Mouse (Mus musculus): ENCODE measurements at regions not wholly inside any gene's neighbourhood (a gene's known extent, or its start where the extent isn't known, plus 50 kb on each side); places are given as distances from the start of the nearest gene placed in this dataset.

DNA sequence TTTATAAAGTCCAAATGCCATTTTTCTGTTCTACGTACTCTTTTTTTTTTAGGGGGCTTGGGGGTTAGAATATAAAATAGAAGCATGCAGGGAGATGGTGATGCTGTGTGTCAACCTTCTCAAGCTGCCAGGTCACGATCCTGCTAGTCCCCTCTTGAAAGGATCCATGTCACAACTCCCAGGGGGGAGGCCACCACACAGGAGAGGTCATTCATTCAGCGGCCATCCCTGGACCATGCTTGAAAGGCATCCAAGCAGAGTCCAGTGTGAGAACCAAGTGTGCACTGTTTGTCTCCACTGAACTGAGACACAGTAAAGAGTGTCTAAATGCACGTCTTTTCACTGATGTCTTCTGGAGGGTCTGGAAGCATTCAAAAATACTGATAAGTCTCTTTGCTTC is 119.8 kb upstream of the N6amt1 start:
- DNase-seq (ENCODE audit: low spot score) = no peak

GRCm38 (mm10) chr16:87225595-87225994 is 128.4 kb upstream of the N6amt1 start:
- DNase-seq (ENCODE audit: low spot score) = no peak

- DNase-seq (ENCODE audit: low spot score) = no peak
Observed at GRCm38 (mm10) chr16:87225085-87225484, 128.9 kb upstream of the N6amt1 start.

GRCm38 (mm10) chr16:87224024-87224423 is 130.0 kb upstream of the N6amt1 start:
- DNase-seq (ENCODE audit: low spot score) = no peak

DNA sequence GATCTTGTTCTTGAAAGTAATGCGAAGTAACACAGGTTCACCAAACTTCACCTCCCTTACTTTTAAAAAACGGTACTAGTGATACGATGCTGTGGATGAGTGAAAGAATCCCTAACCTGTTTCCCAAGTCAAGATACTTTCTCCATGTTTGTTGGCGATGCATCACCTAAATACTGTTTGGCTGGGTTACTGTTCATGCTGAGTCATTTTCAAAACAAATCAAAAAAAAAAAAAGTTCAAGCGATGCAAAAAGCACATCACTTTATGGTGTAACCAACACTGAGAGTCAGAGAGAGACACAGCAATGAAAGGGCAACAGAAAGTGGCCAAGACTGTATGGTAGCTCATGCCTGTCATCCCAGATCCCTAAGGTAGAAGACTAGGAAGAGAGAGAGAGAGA is 133.4 kb upstream of the N6amt1 start:
- DNase-seq (ENCODE audit: low spot score) = no peak

DNA sequence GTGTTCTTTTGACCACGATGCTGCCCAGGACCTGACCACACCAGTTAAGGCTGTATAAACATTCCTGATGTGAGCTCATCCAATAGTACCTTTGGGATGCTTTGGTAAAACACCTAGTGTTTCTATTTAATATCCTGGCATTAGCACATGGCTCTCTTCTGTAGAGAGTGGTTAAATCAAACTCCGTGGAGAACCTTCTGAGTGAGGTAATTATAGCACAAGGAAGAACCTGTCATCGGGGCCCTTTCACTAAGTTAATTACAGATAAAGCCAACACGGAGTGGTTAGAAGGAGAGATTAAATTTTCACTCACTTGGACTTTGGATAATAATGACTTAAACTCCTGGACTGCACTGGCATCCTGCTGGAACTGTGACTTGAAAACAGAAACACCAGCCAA is 133.8 kb upstream of the N6amt1 start:
- DNase-seq (ENCODE audit: low spot score) = no peak

DNA sequence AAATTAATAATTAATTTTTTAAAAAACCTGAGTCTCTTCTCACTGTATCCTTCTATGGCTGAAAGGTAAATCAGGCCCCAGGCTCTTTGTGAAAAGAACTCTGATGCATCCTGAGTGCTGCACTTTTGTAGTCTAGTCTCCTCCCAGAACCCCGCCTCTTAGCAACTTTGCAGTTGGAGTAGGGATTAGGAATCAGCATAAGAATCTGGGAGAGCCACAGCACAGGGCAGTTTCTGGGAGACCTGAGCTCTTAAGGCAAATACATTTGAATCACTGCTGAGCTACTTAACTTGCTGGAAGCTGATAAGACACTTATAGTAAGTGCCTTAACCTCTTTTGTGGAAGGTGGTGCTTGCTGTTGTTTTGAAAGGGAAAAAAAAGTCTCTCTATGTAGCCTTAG is 146.1 kb upstream of the N6amt1 start:
- DNase-seq (ENCODE audit: low spot score) = no peak

DNA sequence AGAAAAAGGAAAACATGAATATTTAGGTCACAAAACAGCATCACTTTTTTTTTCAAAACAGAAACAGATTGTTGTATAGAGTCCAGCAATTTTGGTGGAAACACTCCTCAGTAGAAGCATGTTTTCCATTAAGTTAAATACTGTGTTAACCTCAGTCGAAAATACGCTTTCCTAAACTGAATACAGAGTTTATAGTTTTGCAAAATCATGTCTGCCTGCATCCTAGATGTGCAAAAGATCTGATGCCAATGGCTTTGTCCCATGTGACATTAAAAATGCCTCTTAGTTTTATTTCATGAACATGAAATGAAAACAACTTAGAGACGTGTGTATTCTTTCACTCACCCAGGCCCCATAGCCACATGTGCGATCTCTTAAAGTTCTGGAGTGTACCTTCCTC is 163.5 kb upstream of the N6amt1 start:
- DNase-seq (ENCODE audit: low spot score) = no peak

- no peak for DNase-seq (ENCODE audit: low spot score)
Observed at GRCm38 (mm10) chr16:87188737-87189136, 165.2 kb upstream of the N6amt1 start.

GRCm38 (mm10) chr16:87172395-87172794 is 181.6 kb upstream of the N6amt1 start:
- no peak for DNase-seq (ENCODE audit: low spot score)

DNA sequence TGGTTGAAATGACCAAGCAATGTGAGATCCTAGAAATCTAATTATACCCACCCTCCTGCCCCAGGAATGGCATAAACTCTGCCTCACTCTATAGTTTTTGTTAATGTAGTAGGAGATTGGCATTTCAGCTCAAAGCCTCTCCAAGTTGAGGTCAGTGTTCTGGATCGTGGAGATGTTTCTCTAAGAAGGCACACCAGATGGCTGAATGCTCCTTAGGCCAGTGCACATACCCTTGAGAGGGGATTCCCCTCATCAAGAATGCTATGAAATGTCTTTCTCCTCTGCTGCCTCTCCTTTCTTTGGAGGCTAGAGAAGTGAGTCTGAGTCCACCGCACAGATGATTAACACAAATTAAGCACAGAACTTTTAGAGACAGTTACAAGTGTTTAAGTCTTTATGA is 214.7 kb upstream of the N6amt1 start:
- DNase-seq (ENCODE audit: low spot score) = no peak

DNA sequence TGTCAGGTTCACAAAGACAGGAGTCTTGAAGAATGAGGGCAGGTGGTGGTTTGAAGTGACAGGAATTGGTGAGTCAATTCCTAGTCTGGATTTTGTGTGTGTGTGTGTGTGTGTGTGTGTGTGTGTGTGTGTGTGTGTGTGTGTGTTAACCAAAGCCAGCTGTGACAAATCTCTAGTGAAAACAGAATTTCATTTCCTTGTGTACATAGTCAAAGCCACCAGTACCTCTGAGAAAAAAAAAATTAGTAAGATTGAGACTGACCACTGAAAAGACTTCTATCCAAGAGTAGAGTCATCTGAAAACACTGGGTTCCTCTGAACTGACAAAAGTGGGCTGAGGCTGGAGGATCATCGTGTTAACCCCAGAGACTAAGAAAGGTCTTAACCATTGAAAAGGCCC is 217.5 kb upstream of the N6amt1 start:
- no peak for DNase-seq (ENCODE audit: low spot score)

GRCm38 (mm10) chr16:87134452-87134851 is 219.5 kb upstream of the N6amt1 start:
- no peak for DNase-seq (ENCODE audit: low spot score)

GRCm38 (mm10) chr16:87133874-87134273 is 220.1 kb upstream of the N6amt1 start:
- DNase-seq (ENCODE audit: low spot score) = no peak

DNA sequence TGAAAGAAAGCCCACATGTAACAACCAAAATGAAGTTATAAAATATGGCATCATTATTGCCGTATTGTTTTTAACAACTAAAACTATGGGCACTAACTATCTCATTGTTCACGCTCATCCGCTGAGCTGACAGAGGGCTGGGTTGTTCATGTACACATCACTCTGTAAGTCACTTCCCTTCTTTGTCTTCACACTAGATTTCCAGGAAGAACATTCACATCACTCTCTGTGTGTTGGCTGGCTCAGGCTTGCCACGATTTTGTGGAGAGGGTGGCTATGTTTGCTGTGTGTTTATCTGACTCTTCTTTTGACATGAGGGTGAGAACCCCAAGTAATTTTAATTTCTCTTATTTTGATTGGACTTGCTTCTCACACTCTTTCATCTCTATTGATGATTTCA is 221.9 kb upstream of the N6amt1 start:
- DNase-seq (ENCODE audit: low spot score) = no peak

GRCm38 (mm10) chr16:87130733-87131640 is 223.0 kb upstream of the N6amt1 start:
- no peak for DNase-seq (ENCODE audit: low spot score)

DNA sequence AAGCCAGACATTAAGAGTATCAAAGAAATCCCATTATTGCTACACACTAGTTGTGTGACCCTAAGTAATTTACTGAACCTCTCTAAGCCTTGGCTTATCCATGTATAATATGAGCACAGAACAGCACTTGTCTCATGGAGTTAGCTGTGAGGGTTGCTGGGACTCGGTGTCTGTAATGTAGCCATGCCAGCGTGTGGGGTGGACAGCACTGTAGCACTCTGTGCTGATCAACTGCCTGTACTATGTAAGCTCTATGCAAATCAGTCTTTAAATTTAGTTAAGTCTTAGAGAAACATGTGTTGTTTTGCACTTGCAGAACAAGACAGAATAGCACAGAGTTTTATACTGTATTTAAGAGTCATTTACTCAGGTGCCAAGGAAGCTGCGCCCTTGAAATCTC is 225.0 kb upstream of the N6amt1 start:
- DNase-seq (ENCODE audit: low spot score) = no peak

GRCm38 (mm10) chr16:87128230-87128629 is 225.8 kb upstream of the N6amt1 start:
- no peak for DNase-seq (ENCODE audit: low spot score)

DNA sequence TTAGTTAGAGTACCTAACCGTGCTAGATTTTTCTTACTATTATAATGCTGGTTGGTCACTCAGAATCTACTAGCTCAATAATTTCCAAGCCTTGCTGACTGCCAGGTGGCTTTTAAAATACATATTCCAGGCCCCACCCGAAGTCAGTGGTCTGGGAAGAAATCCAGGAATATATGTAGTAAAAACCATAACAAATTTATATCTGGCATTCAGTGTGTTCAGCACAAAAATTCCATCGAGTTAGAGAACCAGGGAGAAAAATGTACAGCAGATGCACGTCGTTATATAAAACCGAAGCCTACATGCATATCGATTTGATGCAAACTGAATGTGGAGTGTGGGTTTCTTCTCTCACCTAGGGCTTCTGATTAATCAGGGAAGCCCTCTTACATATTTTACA is 229.5 kb upstream of the N6amt1 start:
- no peak for DNase-seq (ENCODE audit: low spot score)

GRCm38 (mm10) chr16:87103599-87103998 is 250.4 kb upstream of the N6amt1 start:
- DNase-seq (ENCODE audit: low spot score) = no peak

GRCm38 (mm10) chr16:87102057-87102456 is 251.9 kb upstream of the N6amt1 start:
- no peak for DNase-seq (ENCODE audit: low spot score)

DNA sequence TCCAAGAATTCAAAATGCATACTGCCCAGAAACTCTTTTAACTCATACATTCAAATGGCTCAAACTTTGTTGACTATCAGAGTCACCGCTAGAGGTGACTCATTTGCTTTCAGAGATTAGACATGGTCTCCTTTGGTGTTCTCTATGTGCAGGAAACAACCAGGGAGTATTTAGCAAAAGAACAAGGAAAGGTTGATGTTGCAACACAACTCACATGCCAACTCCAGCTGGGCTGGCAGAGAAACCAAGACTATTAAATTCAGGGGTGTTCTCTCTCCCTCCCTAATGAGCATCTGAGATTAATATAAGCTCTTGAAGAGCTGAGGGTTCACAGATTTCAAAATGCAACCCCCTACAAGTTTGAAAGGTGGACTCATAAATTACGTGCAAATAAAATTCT is 262.0 kb upstream of the N6amt1 start:
- no peak for DNase-seq (ENCODE audit: low spot score)

GRCm38 (mm10) chr16:87089322-87089721 is 264.7 kb upstream of the N6amt1 start:
- DNase-seq (ENCODE audit: low spot score) = no peak

- DNase-seq (ENCODE audit: low spot score) = no peak
Observed at GRCm38 (mm10) chr16:87083505-87083904, 270.5 kb upstream of the N6amt1 start.
